Mouse (Mus musculus): ENCODE data around the gene Slc8a2. TPM values are rescaled to one million over a fixed set of nuclear protein-coding genes. Genes with fewer than 3 reads are reported as not detected.

Gene Slc8a2
- total and polyA plus RNA-seq, 3 experiments = 0.04 to 0.10 TPM; not detected in 1

DNA sequence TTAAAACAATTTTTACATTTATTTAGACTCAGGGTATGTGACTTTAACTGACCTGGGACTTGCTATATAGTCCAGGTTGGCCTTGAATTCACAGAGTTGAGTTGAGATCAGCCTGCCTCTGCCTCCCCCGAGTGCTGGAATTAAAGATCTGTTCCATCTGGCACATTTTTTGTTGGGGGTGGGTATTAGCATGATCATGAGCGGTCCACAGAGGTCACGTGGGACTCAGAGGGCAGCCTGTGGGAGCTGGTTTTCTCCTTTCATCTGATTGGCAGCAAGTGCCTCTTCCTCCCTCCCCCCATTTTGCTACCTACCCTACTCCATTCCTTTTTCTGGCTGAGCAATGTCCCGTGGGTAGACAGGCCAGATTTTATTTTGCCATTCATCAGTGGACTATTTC is 49.0 kb upstream of the Slc8a2 start:
- Histone ChIP-seq H3K4me2 (ENCODE audit: insufficient read depth, low read depth, poor library complexity, severe bottlenecking) (no peak overlapping the region), H3K9me3 (replicated peaks; ENCODE audit: low read length) (no peaks in the 10 kb centered on the region), H3K27me3 (replicated peaks) (peaks cover 3% of the 10 kb centered on the region), H3K4me3 (replicated peaks in 1 of 3; ENCODE audit: low read depth in 2 of 3, low read length in 2 of 3, poor library complexity in 1 of 3) (no peak overlapping the region), H3K79me2 (replicated peaks; ENCODE audit: control insufficient read depth, extremely low read depth, insufficient read depth, poor library complexity, severe bottlenecking) (no peaks in the 10 kb centered on the region), H3K4me1 (ENCODE audit: control insufficient read depth in 1 of 2, insufficient read depth in 2 of 2) (peaks cover 5 to 23% of the 10 kb centered on the region in 2 experiments; a peak in 2 of 4 replicates), H3K27ac (ENCODE audit: insufficient read depth, low read depth) (no peak overlapping the region), H3K9ac (ENCODE audit: insufficient read depth, low read depth) (no peak overlapping the region), H3K36me3 (replicated peaks in 1 of 2; ENCODE audit: control insufficient read depth in 1 of 2, insufficient read depth in 1 of 2, low read length in 1 of 2) (no peaks in the 10 kb centered on the region)
- dilution Hi-C loops (cut with MboI; ENCODE audit: extremely low pct_ligation_motif_present, extremely low pct_unique_long_range_greater_than_20kb, low sequenced_read_pairs) (no loop called here), in situ Hi-C loops (cut with MboI; ENCODE audit: low pct_ligation_motif_present, low pct_unique_long_range_greater_than_20kb, low sequenced_read_pairs) (no loop called here)
- DNase-seq (ENCODE audit: extremely low read depth) = no peak
- TF ChIP-seq MXI1 (IDR thresholded peaks at IDR 0.05; ENCODE audit: low read depth, low read length) (no peak), MAFK (IDR thresholded peaks at IDR 0.05; ENCODE audit: insufficient replicate concordance, low read length) (no peak), MAX (IDR thresholded peaks at IDR 0.05; ENCODE audit: low read length) (no peak), JUND (conservative IDR thresholded peaks at IDR 0.05; ENCODE audit: low read depth, low read length) (no peak), TCF12 (IDR thresholded peaks at IDR 0.05; ENCODE audit: low read depth, low read length) (no peak), EP300 (IDR thresholded peaks at IDR 0.05; ENCODE audit: low read length) (no peak), POLR2AphosphoS2 (IDR thresholded peaks at IDR 0.05; ENCODE audit: low read depth, low read length) (no peak), SMC3 (IDR thresholded peaks at IDR 0.05; ENCODE audit: low read depth, low read length) (no peak), NELFE (IDR thresholded peaks at IDR 0.05; ENCODE audit: low read depth, low read length) (no peak), HCFC1 (IDR thresholded peaks at IDR 0.05; ENCODE audit: low read depth, low read length) (no peak), ZKSCAN1 (IDR thresholded peaks at IDR 0.05; ENCODE audit: borderline replicate concordance, low read depth, low read length) (no peak), ZNF384 (IDR thresholded peaks at IDR 0.05; ENCODE audit: low read depth, low read length) (no peak), MEF2A (IDR thresholded peaks at IDR 0.05; ENCODE audit: borderline replicate concordance, low read depth, low read length) (no peak)

DNA sequence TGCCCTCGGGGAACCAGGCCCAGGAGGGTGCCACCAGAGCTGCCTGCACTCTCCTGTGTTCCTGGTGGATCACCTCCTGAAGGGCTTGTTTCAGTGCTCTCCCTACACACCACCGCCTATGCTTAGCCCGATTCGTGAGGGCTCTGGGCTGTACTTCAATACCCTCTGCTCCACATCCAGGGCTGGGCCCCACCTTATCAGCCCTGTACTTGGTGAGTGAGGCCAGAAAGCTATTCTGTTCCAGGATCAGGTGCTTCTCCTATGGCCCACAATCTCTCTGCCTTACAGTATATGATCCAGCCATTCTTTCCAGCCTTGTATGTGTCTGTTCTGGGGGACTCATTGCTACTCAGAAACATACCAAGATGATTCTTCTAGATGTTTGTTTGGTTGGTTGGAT is 46.3 kb upstream of the Slc8a2 start:
- H3K27ac ChIP-seq (ENCODE audit: insufficient read depth, low read depth) = no peak overlapping the region
- no peaks in the 10 kb centered on the region for H3K9me3 ChIP-seq (replicated peaks; ENCODE audit: low read length)
- peaks cover 0 to 4% of the 10 kb centered on the region in 2 experiments; a peak in 2 of 4 replicates for H3K4me1 ChIP-seq (ENCODE audit: control insufficient read depth in 1 of 2, insufficient read depth in 2 of 2)
- H3K4me2 ChIP-seq (ENCODE audit: insufficient read depth, low read depth, poor library complexity, severe bottlenecking) = no peak overlapping the region
- in situ Hi-C loops (cut with MboI; ENCODE audit: low pct_ligation_motif_present, low pct_unique_long_range_greater_than_20kb, low sequenced_read_pairs) (no loop called here), dilution Hi-C loops (cut with MboI; ENCODE audit: extremely low pct_ligation_motif_present, extremely low pct_unique_long_range_greater_than_20kb, low sequenced_read_pairs) (no loop called here)
- no peaks in the 10 kb centered on the region for H3K79me2 ChIP-seq (replicated peaks; ENCODE audit: control insufficient read depth, extremely low read depth, insufficient read depth, poor library complexity, severe bottlenecking)
- no peak overlapping the region for H3K4me3 ChIP-seq (replicated peaks in 1 of 3; ENCODE audit: low read depth in 2 of 3, low read length in 2 of 3, poor library complexity in 1 of 3)
- no peak overlapping the region for H3K9ac ChIP-seq (ENCODE audit: insufficient read depth, low read depth)
- peaks cover 8% of the 10 kb centered on the region for H3K27me3 ChIP-seq (replicated peaks)
- TF ChIP-seq CHD2 (IDR thresholded peaks at IDR 0.05; ENCODE audit: low read length) (no peak), EP300 (IDR thresholded peaks at IDR 0.05; ENCODE audit: low read length) (no peak), USF2 (conservative IDR thresholded peaks at IDR 0.05; ENCODE audit: low read depth, low read length) (no peak), NRF1 (IDR thresholded peaks at IDR 0.05; ENCODE audit: low read depth, low read length) (no peak), ZNF384 (IDR thresholded peaks at IDR 0.05; ENCODE audit: low read depth, low read length) (no peak)
- no peaks in the 10 kb centered on the region for H3K36me3 ChIP-seq (replicated peaks in 1 of 2; ENCODE audit: control insufficient read depth in 1 of 2, insufficient read depth in 1 of 2, low read length in 1 of 2)
- DNase-seq (ENCODE audit: extremely low read depth) = no peak

Data from CH12.LX (cell line).